ENCODE assay signal across 9 mouse cellular contexts in the genomic region with DNA sequence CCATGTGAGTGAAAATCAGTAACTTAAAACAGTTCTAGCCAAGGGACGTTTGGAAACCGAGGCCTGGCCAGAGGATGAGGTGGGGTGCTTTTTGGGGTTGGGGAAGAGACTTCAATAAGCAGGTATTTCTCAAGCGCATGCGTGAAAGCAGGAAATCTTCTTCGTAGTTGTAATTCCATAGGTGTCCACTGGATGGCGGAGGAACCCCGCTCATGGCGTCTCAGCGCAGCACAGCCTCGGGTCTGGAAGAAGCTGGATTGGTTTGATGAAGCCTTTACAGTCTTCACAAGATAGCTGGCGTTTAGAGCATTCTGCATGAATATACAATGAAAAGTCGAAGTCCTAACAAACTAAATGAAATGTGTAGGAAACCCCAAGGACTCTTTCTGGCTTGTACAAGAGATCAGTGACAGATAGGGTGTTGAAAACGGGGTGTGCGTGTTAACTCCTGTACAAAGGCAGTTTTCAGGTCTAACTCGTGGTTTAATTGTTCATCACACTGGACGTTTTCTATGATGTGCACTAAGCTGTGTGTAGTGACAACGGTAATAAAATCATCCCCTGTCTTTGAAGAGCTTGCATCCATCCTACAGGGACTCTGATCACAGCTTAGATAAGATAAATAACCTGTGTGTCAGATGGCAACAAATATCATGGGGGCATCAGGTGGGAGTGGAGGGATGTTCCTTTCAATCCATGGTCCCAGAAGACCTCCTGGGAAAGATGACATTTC.
DNase-seq lines count a peak whose midpoint lies in the region; ATAC-seq and TF ChIP-seq lines count a peak whose summit lies in the region.
"Had no signal": no experiment of that assay in that cellular context is flagged by ENCODE, and none has a peak within 500 bp of the region (broad histone marks: within the 10 kb centered on the region; RNA-seq: fewer than 3 reads in every experiment).

No protein-coding gene starts in this region.

- ATAC-seq in forebrain, embryonic 13.5 days, result peak; percentile 90

- in situ Hi-C loops in ES-E14 (cut with MboI; ENCODE audit: low sequenced_read_pairs in 2 of 2, unreplicated experiment in 2 of 2), result loop anchor here in 1 of 2 experiments (25.0 kb wide), 1 partner anchor 963 kb away; no protein-coding TSS in a partner anchor

- DNase-seq in ES-E14 (ENCODE audit: low read depth, low spot score), result peak; percentile 64
- DNase-seq in c-Kit-positive CD71-positive TER-119-negative erythroid progenitor cells, embryonic 14.5 days (ENCODE audit: low read depth), result peak; percentile 40
- peak; percentile 81 for DNase-seq in hindbrain, embryonic 10.5 days (ENCODE audit: low spot score)
- DNase-seq in layer of hippocampus, adult 8-10 months (ENCODE audit: low spot score in 2 of 2), result peak; percentile 73 to 90
- peak; percentile 80 for DNase-seq in lung, postnatal 14 days
- DNase-seq in retina, adult 2 months (ENCODE audit: low read depth, low spot score), result peak; percentile 55
- peak; percentile 64 to 70 for DNase-seq in thymus, postnatal 36 days

- no peaks in the 10 kb centered on the region for H3K36me3 ChIP-seq in ES-E14 (ENCODE audit: control insufficient read depth, insufficient read depth, low read length, poor library complexity, severe bottlenecking)
- no peaks in the 10 kb centered on the region for H3K36me3 ChIP-seq in forebrain, embryonic 13.5 days (ENCODE audit: poor library complexity, severe bottlenecking)
- no peaks in the 10 kb centered on the region for H3K36me3 ChIP-seq in hindbrain, embryonic 10.5 days

- H3K27ac ChIP-seq in ES-E14 (ENCODE audit: insufficient read depth, low read depth, low read length, poor library complexity, severe bottlenecking), result no peak overlapping the region
- no peak overlapping the region for H3K27ac ChIP-seq in forebrain, embryonic 13.5 days
- no peak overlapping the region for H3K27ac ChIP-seq in hindbrain, embryonic 10.5 days
- H3K27ac ChIP-seq: macrophage had no signal

- no peaks in the 10 kb centered on the region for H3K9me3 ChIP-seq in ES-E14 (ENCODE audit: control insufficient read depth, insufficient read depth, low read depth, low read length)
- H3K9me3 ChIP-seq in forebrain, embryonic 13.5 days (replicated peaks), result no peaks in the 10 kb centered on the region
- no peaks in the 10 kb centered on the region for H3K9me3 ChIP-seq in hindbrain, embryonic 10.5 days

- peak overlapping the region; percentile 40; the same call in 1 of the 2 replicates for H3K9ac ChIP-seq in ES-E14 (ENCODE audit: insufficient read depth, low read depth, low read length, poor library complexity, severe bottlenecking)
- H3K9ac ChIP-seq in forebrain, embryonic 13.5 days, result no peak overlapping the region

- peak overlapping the region in 1 of 2 experiments; percentile 39; a peak in 1 of 4 replicates for H3K4me3 ChIP-seq in ES-E14 (ENCODE audit: insufficient read depth in 1 of 2, low read depth in 1 of 2, low read length in 2 of 2, poor library complexity in 1 of 2, severe bottlenecking in 1 of 2)
- H3K4me3 ChIP-seq in forebrain, embryonic 13.5 days, result no peak overlapping the region
- no peak overlapping the region for H3K4me3 ChIP-seq in hindbrain, embryonic 10.5 days

- no peaks in the 10 kb centered on the region for H3K27me3 ChIP-seq in forebrain, embryonic 13.5 days
- H3K27me3 ChIP-seq in hindbrain, embryonic 10.5 days (ENCODE audit: insufficient read depth, poor library complexity, severe bottlenecking), result no peaks in the 10 kb centered on the region

- H3K4me2 ChIP-seq in forebrain, embryonic 13.5 days, result no peak overlapping the region; the same call in 1 of the 2 replicates

- WGBS in forebrain, embryonic 13.5 days, result 17% methylated on average over 17 of the region's 17 CpGs
- WGBS in hindbrain, embryonic 10.5 days, result 21% methylated on average over 17 of the region's 17 CpGs

- H3K4me1 ChIP-seq in ES-E14 (ENCODE audit: control insufficient read depth in 2 of 2, insufficient read depth in 2 of 2, low read length in 2 of 2, poor library complexity in 1 of 2), result peaks cover 0 to 4% of the 10 kb centered on the region in 2 experiments; a peak in 1 of 4 replicates
- 0 out of 2 replicates have a peak, but pooled peaks cover 6% of the 10 kb centered on the region for H3K4me1 ChIP-seq in forebrain, embryonic 13.5 days
- H3K4me1 ChIP-seq in hindbrain, embryonic 10.5 days (replicated peaks), result 0 out of 2 replicates have a peak, but pooled peaks cover 3% of the 10 kb centered on the region

TF ChIP-seq in ES-E14, 5 proteins besides CTCF, POLR2A, EP300 and RAD21:
- peak; percentile 50; the same call in 1 of the 2 replicates for TF ChIP-seq ZNF384 (IDR thresholded peaks at IDR 0.05; ENCODE audit: low read depth, low read length)
- TF ChIP-seq ZC3H11A (IDR thresholded peaks at IDR 0.05; ENCODE audit: borderline replicate concordance, low read depth, low read length), result peak; percentile 98
- TF ChIP-seq MAFK (IDR thresholded peaks at IDR 0.05; ENCODE audit: insufficient read depth, low read depth, low read length), result no peak
